In genomic region chr8:122793375-122794174, GRCm38 (mm10) we compare ENCODE assay signal across 7 mouse cellular contexts. TPM values are rescaled to one million over a fixed set of nuclear protein-coding genes. Genes with fewer than 3 reads are reported as not detected.
DNase-seq lines count a peak whose midpoint lies in the region; ATAC-seq lines count a peak whose summit lies in the region.

No protein-coding gene starts in this region.

- no peaks in the 10 kb centered on the region for H3K9me3 ChIP-seq in neural tube, embryonic 11.5 days (ENCODE audit: control insufficient read depth, low read length)
- no peaks in the 10 kb centered on the region for H3K9me3 ChIP-seq in forebrain, embryonic 15.5 days
- H3K9me3 ChIP-seq in hindbrain, embryonic 16.5 days (ENCODE audit: control insufficient read depth, low read length): no peaks in the 10 kb centered on the region
- H3K9me3 ChIP-seq in midbrain, embryonic 15.5 days: no peaks in the 10 kb centered on the region

- H3K36me3 ChIP-seq in neural tube, embryonic 11.5 days (ENCODE audit: control insufficient read depth, insufficient read depth, low read length): no peaks in the 10 kb centered on the region
- H3K36me3 ChIP-seq in forebrain, embryonic 15.5 days: no peaks in the 10 kb centered on the region
- peaks cover 12% of the 10 kb centered on the region for H3K36me3 ChIP-seq in hindbrain, embryonic 16.5 days (ENCODE audit: control insufficient read depth, insufficient read depth, low read length)
- H3K36me3 ChIP-seq in midbrain, embryonic 15.5 days (replicated peaks): peaks cover 10% of the 10 kb centered on the region; the same call in 1 of the 2 replicates

- H3K4me3 ChIP-seq in neural tube, embryonic 11.5 days (ENCODE audit: low read depth, low read length): no peak overlapping the region
- no peak overlapping the region for H3K4me3 ChIP-seq in forebrain, embryonic 15.5 days
- no peak overlapping the region for H3K4me3 ChIP-seq in hindbrain, embryonic 16.5 days (ENCODE audit: low read length)
- H3K4me3 ChIP-seq in midbrain, embryonic 15.5 days: no peak overlapping the region

- 84% methylated on average over 18 of the region's 18 CpGs for WGBS in neural tube, embryonic 11.5 days
- 49% methylated on average over 18 of the region's 18 CpGs for WGBS in forebrain, embryonic 15.5 days
- 40% methylated on average over 18 of the region's 18 CpGs for WGBS in hindbrain, embryonic 16.5 days
- 55% methylated on average over 18 of the region's 18 CpGs for WGBS in midbrain, embryonic 15.5 days

- no peak for DNase-seq in neural tube, embryonic 11.5 days (ENCODE audit: low spot score)
- no peak for DNase-seq in neural tube, embryonic 10.5 days (ENCODE audit: extremely low spot score, low spot score)
- no peak for DNase-seq in frontal cortex, postnatal 10 days (ENCODE audit: low spot score in 2 of 2)
- no peak for DNase-seq in frontal cortex, postnatal 36 days (ENCODE audit: low spot score in 2 of 2)

- H3K4me2 ChIP-seq in neural tube, embryonic 11.5 days (ENCODE audit: low read depth): no peak overlapping the region
- H3K4me2 ChIP-seq in forebrain, embryonic 15.5 days (replicated peaks): no peak overlapping the region
- H3K4me2 ChIP-seq in hindbrain, embryonic 16.5 days (ENCODE audit: low read length): no peak overlapping the region
- no peak overlapping the region for H3K4me2 ChIP-seq in midbrain, embryonic 15.5 days

- H3K27ac ChIP-seq in neural tube, embryonic 11.5 days (ENCODE audit: low read depth, low read length): 0 out of 2 replicates have a peak overlapping the region, but pooled peaks have one; percentile 15
- peak overlapping the region; percentile 86 for H3K27ac ChIP-seq in forebrain, embryonic 15.5 days (replicated peaks)
- H3K27ac ChIP-seq in hindbrain, embryonic 16.5 days (ENCODE audit: low read depth, low read length): peak overlapping the region; percentile 48
- peak overlapping the region; percentile 72 for H3K27ac ChIP-seq in midbrain, embryonic 15.5 days

- ATAC-seq in neural tube, embryonic 11.5 days (ENCODE audit: insufficient read depth, low FRiP score, low TSS enrichment): no peak
- ATAC-seq in forebrain, embryonic 15.5 days (replicated peaks): peak; percentile 91
- peak; percentile 83 for ATAC-seq in hindbrain, embryonic 16.5 days
- ATAC-seq in midbrain, embryonic 15.5 days (replicated peaks): peak; percentile 67

- no peak overlapping the region for H3K9ac ChIP-seq in neural tube, embryonic 11.5 days (ENCODE audit: low read length)
- peak overlapping the region; percentile 13; the same call in 1 of the 2 replicates for H3K9ac ChIP-seq in forebrain, embryonic 15.5 days (replicated peaks)
- H3K9ac ChIP-seq in hindbrain, embryonic 16.5 days (ENCODE audit: low read depth, low read length): peak overlapping the region; percentile 43
- H3K9ac ChIP-seq in midbrain, embryonic 15.5 days: no peak overlapping the region; the same call in 1 of the 2 replicates

- no peaks in the 10 kb centered on the region for H3K4me1 ChIP-seq in neural tube, embryonic 11.5 days (ENCODE audit: control insufficient read depth, insufficient read depth, low read length)
- H3K4me1 ChIP-seq in forebrain, embryonic 15.5 days: peaks cover 14% of the 10 kb centered on the region
- peaks cover 12% of the 10 kb centered on the region for H3K4me1 ChIP-seq in hindbrain, embryonic 16.5 days (ENCODE audit: control insufficient read depth, insufficient read depth, low read depth, low read length)
- peaks cover 11% of the 10 kb centered on the region for H3K4me1 ChIP-seq in midbrain, embryonic 15.5 days

- H3K27me3 ChIP-seq in neural tube, embryonic 11.5 days (ENCODE audit: control insufficient read depth, insufficient read depth, low read length): no peaks in the 10 kb centered on the region
- no peaks in the 10 kb centered on the region for H3K27me3 ChIP-seq in forebrain, embryonic 15.5 days
- H3K27me3 ChIP-seq in hindbrain, embryonic 16.5 days (replicated peaks; ENCODE audit: control insufficient read depth, insufficient read depth, low read length): no peaks in the 10 kb centered on the region
- no peaks in the 10 kb centered on the region for H3K27me3 ChIP-seq in midbrain, embryonic 15.5 days (replicated peaks)

RNA-seq across cellular contexts. Expression of gene Acsf3, which starts 18.3 kb away (rescaled TPM):
- polyA plus RNA-seq in neural tube, embryonic 11.5 days (2014; fragmentation: Nextera tagmentation; extraction: Ambion mirVana): 15.4 and 16.2 TPM in 2 replicates
- polyA plus RNA-seq in forebrain, embryonic 15.5 days (2015; fragmentation: Nextera tagmentation; extraction: Ambion mirVana): 14.6 and 16.4 TPM in 2 replicates
- polyA plus RNA-seq in hindbrain, embryonic 16.5 days (2015; fragmentation: Nextera tagmentation; extraction: Ambion mirVana): 17.8 and 19.3 TPM in 2 replicates
- polyA plus RNA-seq in midbrain, embryonic 15.5 days (2015; fragmentation: Nextera tagmentation; extraction: Ambion mirVana): 16.4 and 18.3 TPM in 2 replicates

RNA-seq across cellular contexts. Expression of gene Cdh15, which starts 54.2 kb away (rescaled TPM):
- 8.3 and 9.0 TPM in 2 replicates for polyA plus RNA-seq in neural tube, embryonic 11.5 days (2014; fragmentation: Nextera tagmentation; extraction: Ambion mirVana)
- polyA plus RNA-seq in forebrain, embryonic 15.5 days (2015; fragmentation: Nextera tagmentation; extraction: Ambion mirVana): 1.2 TPM in 2 replicates
- polyA plus RNA-seq in hindbrain, embryonic 16.5 days (2015; fragmentation: Nextera tagmentation; extraction: Ambion mirVana): 2.3 and 2.9 TPM in 2 replicates
- polyA plus RNA-seq in midbrain, embryonic 15.5 days (2015; fragmentation: Nextera tagmentation; extraction: Ambion mirVana): 2.0 and 2.1 TPM in 2 replicates

Comparison
In these comparisons a context has a peak if more than half of its experiments do, and no peak if none do; other contexts are left out.
1. H3K27ac ChIP-seq: peak in every context shown above with its lines; median percentile 86 in forebrain, embryonic 15.5 days; 72 in midbrain, embryonic 15.5 days; 48 in hindbrain, embryonic 16.5 days; 15 in neural tube, embryonic 11.5 days.
2. H3K9ac ChIP-seq: peak in forebrain, embryonic 15.5 days (single experiment) and hindbrain, embryonic 16.5 days (single experiment); none in neural tube, embryonic 11.5 days (single experiment) and midbrain, embryonic 15.5 days (single experiment).